Comparison of ENCODE assay signal across 8 mouse cellular contexts in the genomic region with DNA sequence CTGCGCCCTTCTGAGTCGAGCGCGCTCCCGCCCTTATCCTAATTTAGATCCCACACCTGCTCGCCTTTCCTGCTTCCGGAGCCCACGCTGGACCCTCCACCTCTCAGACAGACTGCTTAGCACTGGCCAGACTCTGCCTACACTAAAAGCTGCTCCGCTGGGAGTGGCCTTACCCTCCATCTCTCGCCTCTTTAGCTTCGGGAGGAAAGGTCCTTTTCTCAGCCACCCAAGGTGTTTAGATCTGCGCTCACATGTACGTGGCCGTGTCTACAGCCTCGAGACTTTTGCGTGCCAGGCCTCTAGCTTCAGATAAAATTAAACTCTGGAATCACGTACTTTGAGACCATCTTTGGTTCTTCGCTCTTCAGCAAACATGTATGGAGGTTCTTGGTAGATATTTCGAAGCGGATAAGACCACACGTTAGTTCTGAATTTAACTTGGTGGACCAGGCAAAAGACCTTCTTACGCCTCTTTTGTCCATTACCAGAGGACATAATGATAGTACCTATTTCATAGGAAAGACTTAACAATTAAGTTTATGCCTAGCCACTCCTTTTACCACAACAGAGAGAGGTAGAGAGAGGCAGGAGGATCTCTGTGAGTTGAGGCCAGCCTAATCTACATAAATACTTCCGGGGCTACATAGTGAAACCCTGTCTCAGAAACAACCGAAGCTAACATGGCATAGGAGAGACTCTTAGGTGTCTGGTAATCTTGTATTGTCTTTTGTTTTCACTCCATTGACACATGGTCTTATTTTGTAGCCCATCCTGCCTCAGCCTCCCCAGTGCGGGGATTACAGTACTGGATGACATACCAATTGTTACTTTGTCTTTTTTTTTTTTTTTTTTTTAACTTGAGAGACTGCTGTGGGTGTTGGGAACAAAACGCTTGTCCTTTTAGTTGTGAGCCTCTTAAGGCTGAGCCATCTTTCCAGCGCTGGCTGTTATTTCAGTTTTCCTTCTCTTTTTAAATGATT. TPM values are rescaled to one million over a fixed set of nuclear protein-coding genes. Genes with fewer than 3 reads are reported as not detected.
DNase-seq lines count a peak whose midpoint lies in the region; ATAC-seq and TF ChIP-seq lines count a peak whose summit lies in the region.

No protein-coding gene starts in this region.

- H3K27ac ChIP-seq in kidney, adult 2 months (ENCODE audit: insufficient read depth, low read depth, low read length) = peak overlapping the region; percentile 96
- peak overlapping the region; percentile 99 for H3K27ac ChIP-seq in MEL (ENCODE audit: control insufficient read depth, low read depth, low read length)
- peak overlapping the region; percentile 98 for H3K27ac ChIP-seq in forebrain, embryonic 16.5 days (ENCODE audit: low read length)
- H3K27ac ChIP-seq in liver, postnatal 0 days (ENCODE audit: low read depth) = peak overlapping the region; percentile 100

- peak in 1 of 2 experiments; percentile 56; a peak in 2 of 4 replicates for TF ChIP-seq EP300 in MEL (IDR thresholded peaks at IDR 0.05; ENCODE audit: low read depth in 1 of 2, low read length in 2 of 2)
- TF ChIP-seq EP300 in liver, postnatal 0 days (IDR thresholded peaks at IDR 0.05; ENCODE audit: low read depth) = no peak

- peak overlapping the region; percentile 87 for H3K4me2 ChIP-seq in forebrain, embryonic 16.5 days (ENCODE audit: low read length)
- H3K4me2 ChIP-seq in liver, postnatal 0 days (ENCODE audit: low read depth, low read length) = peak overlapping the region; percentile 97

- no peaks in the 10 kb centered on the region; the same call in 1 of the 2 replicates for H3K4me1 ChIP-seq in kidney, adult 2 months (ENCODE audit: control insufficient read depth, insufficient read depth, low read length)
- peaks cover 2 to 14% of the 10 kb centered on the region in 2 experiments; a peak in 3 of 4 replicates for H3K4me1 ChIP-seq in MEL (ENCODE audit: control insufficient read depth in 1 of 2, insufficient read depth in 2 of 2, low read length in 2 of 2)
- H3K4me1 ChIP-seq in forebrain, embryonic 16.5 days (replicated peaks; ENCODE audit: control insufficient read depth, insufficient read depth, low read length) = peaks cover 21% of the 10 kb centered on the region
- H3K4me1 ChIP-seq in liver, postnatal 0 days (ENCODE audit: insufficient read depth) = peaks cover 20% of the 10 kb centered on the region

- TF ChIP-seq CTCF in kidney, adult 2 months (conservative IDR thresholded peaks at IDR 0.05; ENCODE audit: insufficient read depth, insufficient read length, low read depth, low read length) = no peak
- no peak for TF ChIP-seq CTCF in MEL (IDR thresholded peaks at IDR 0.05 in 2 of 3, conservative IDR thresholded peaks at IDR 0.05 in 1 of 3; ENCODE audit: control insufficient read depth in 1 of 3, insufficient read depth in 1 of 3, low read depth in 2 of 3, low read length in 3 of 3, poor library complexity in 1 of 3, severe bottlenecking in 1 of 3)
- TF ChIP-seq CTCF in liver, postnatal 0 days (IDR thresholded peaks at IDR 0.05; ENCODE audit: low read depth) = no peak

- H3K9ac ChIP-seq in MEL (ENCODE audit: control insufficient read depth, low read depth, low read length, poor library complexity, severe bottlenecking) = peak overlapping the region; percentile 93
- H3K9ac ChIP-seq in forebrain, embryonic 16.5 days (replicated peaks; ENCODE audit: low read depth, low read length) = peak overlapping the region; percentile 76
- peak overlapping the region; percentile 82 for H3K9ac ChIP-seq in liver, postnatal 0 days (replicated peaks)

- TF ChIP-seq POLR2A in kidney, adult 2 months (IDR thresholded peaks at IDR 0.05; ENCODE audit: low read depth, low read length) = no peak
- peak; percentile 43 to 49; a peak in 3 of 4 replicates for TF ChIP-seq POLR2A in MEL (IDR thresholded peaks at IDR 0.05; ENCODE audit: control insufficient read depth in 1 of 2, insufficient read depth in 1 of 2, low read depth in 1 of 2, low read length in 2 of 2, poor library complexity in 1 of 2)

- WGBS in kidney, adult 2 months = 22% methylated on average over 27 of the region's 27 CpGs
- WGBS in forebrain, embryonic 16.5 days = 28% methylated on average over 27 of the region's 27 CpGs
- 21% methylated on average over 27 of the region's 27 CpGs for WGBS in liver, postnatal 0 days (ENCODE audit: insufficient replicate concordance)

- H3K36me3 ChIP-seq in kidney, adult 2 months (ENCODE audit: control insufficient read depth, insufficient read depth, low read length) = no peaks in the 10 kb centered on the region
- peaks cover 2 to 9% of the 10 kb centered on the region in 2 experiments; a peak in 3 of 4 replicates for H3K36me3 ChIP-seq in MEL (ENCODE audit: control insufficient read depth in 1 of 2, insufficient read depth in 2 of 2, low read length in 2 of 2)
- peaks cover 3% of the 10 kb centered on the region; the same call in 1 of the 2 replicates for H3K36me3 ChIP-seq in forebrain, embryonic 16.5 days (ENCODE audit: control insufficient read depth, insufficient read depth)
- peaks cover 17% of the 10 kb centered on the region for H3K36me3 ChIP-seq in liver, postnatal 0 days (replicated peaks; ENCODE audit: insufficient read depth, low read length)

- H3K4me3 ChIP-seq in kidney, adult 2 months (ENCODE audit: insufficient read depth, low read depth, low read length) = peak overlapping the region; percentile 88
- H3K4me3 ChIP-seq in MEL (ENCODE audit: control insufficient read depth in 1 of 2, insufficient read depth in 1 of 2, low read depth in 2 of 2, low read length in 2 of 2) = peak overlapping the region; percentile 68 to 82
- H3K4me3 ChIP-seq in forebrain, embryonic 16.5 days (replicated peaks; ENCODE audit: low read length) = peak overlapping the region; percentile 78
- H3K4me3 ChIP-seq in liver, postnatal 0 days (ENCODE audit: low read depth, low read length) = peak overlapping the region; percentile 93

- no peaks in the 10 kb centered on the region for H3K27me3 ChIP-seq in kidney, adult 2 months (replicated peaks; ENCODE audit: control insufficient read depth, insufficient read depth, low read length)
- H3K27me3 ChIP-seq in MEL (ENCODE audit: control insufficient read depth in 1 of 2, insufficient read depth in 2 of 2, low read length in 2 of 2) = no peaks in the 10 kb centered on the region
- H3K27me3 ChIP-seq in forebrain, embryonic 16.5 days (replicated peaks; ENCODE audit: control insufficient read depth, insufficient read depth, low read length) = no peaks in the 10 kb centered on the region
- H3K27me3 ChIP-seq in liver, postnatal 0 days (ENCODE audit: insufficient read depth, low read length) = no peaks in the 10 kb centered on the region

- no peak; the same call in 1 of the 2 replicates for ATAC-seq in forebrain, embryonic 16.5 days
- ATAC-seq in liver, postnatal 0 days = no peak

- H3K9me3 ChIP-seq in MEL (replicated peaks; ENCODE audit: insufficient read depth, low read length) = no peaks in the 10 kb centered on the region
- H3K9me3 ChIP-seq in forebrain, embryonic 16.5 days (ENCODE audit: control insufficient read depth, low read length) = no peaks in the 10 kb centered on the region
- no peaks in the 10 kb centered on the region; the same call in 1 of the 2 replicates for H3K9me3 ChIP-seq in liver, postnatal 0 days (ENCODE audit: low read length)

- H3K79me2 ChIP-seq in MEL (ENCODE audit: control insufficient read depth, insufficient read depth, low read length, poor library complexity) = peaks cover 24% of the 10 kb centered on the region

- no peak for TF ChIP-seq RAD21 in MEL (IDR thresholded peaks at IDR 0.05; ENCODE audit: low read depth, low read length)

- DNase-seq in kidney, adult 2 months = no peak
- DNase-seq in kidney, postnatal 14 days = no peak
- DNase-seq in MEL (ENCODE audit: low read depth, low spot score) = peak; percentile 90
- DNase-seq in liver, postnatal 0 days = no peak
- no peak for DNase-seq in Muller cell, postnatal 12 days (ENCODE audit: inconsistent ontology term)
- DNase-seq in frontal cortex, postnatal 10 days (ENCODE audit: low spot score in 2 of 2) = no peak
- no peak for DNase-seq in right cerebral cortex, postnatal 14 days

RNA-seq across cellular contexts. Expression of gene Atxn7l3, which starts 1.4 kb away (rescaled TPM):
- polyA plus RNA-seq in kidney, adult 2 months (2012; rRNA removed) = 28.0 TPM in 2 replicates
- total RNA-seq in MEL (2012; rRNA removed) = 40.5 and 46.7 TPM in 2 replicates
- 10 to 100 TPM; 39.4 to 53.0 TPM for polyA plus RNA-seq in MEL (2012; ENCODE audit: insufficient read depth in 1 of 2, insufficient read length in 2 of 2, low read depth in 1 of 2, low replicate concordance in 2 of 2, missing spikeins in 1 of 2)
- 28.5 and 29.5 TPM in 2 replicates for polyA plus RNA-seq in forebrain, embryonic 16.5 days (2015; fragmentation: Nextera tagmentation; extraction: Ambion mirVana)
- 4.5 and 4.6 TPM in 2 replicates for polyA plus RNA-seq in liver, postnatal 0 days (2015; fragmentation: Nextera tagmentation; extraction: Ambion mirVana)

RNA-seq across cellular contexts. Expression of gene Tmub2, which starts 13.1 kb away (rescaled TPM):
- 59.7 and 66.9 TPM in 2 replicates for polyA plus RNA-seq in kidney, adult 2 months (2012; rRNA removed)
- 27.0 and 29.3 TPM in 2 replicates for total RNA-seq in MEL (2012; rRNA removed)
- 10 to 100 TPM in 1 of 2 experiments, not detected in 1; 40.5 TPM for polyA plus RNA-seq in MEL (2012; ENCODE audit: insufficient read depth in 1 of 2, insufficient read length in 2 of 2, low read depth in 1 of 2, low replicate concordance in 2 of 2, missing spikeins in 1 of 2)
- 75.8 and 78.7 TPM in 2 replicates for polyA plus RNA-seq in forebrain, embryonic 16.5 days (2015; fragmentation: Nextera tagmentation; extraction: Ambion mirVana)
- polyA plus RNA-seq in liver, postnatal 0 days (2015; fragmentation: Nextera tagmentation; extraction: Ambion mirVana) = 19.4 and 20.8 TPM in 2 replicates

RNA-seq across cellular contexts. Expression of gene Ubtf, which starts 21.7 kb away (rescaled TPM):
- polyA plus RNA-seq in kidney, adult 2 months (2012; rRNA removed) = 27.0 and 30.3 TPM in 2 replicates
- total RNA-seq in MEL (2012; rRNA removed) = 151 and 189 TPM in 2 replicates
- polyA plus RNA-seq in MEL (2012; ENCODE audit: insufficient read depth in 1 of 2, insufficient read length in 2 of 2, low read depth in 1 of 2, low replicate concordance in 2 of 2, missing spikeins in 1 of 2) = 100 to 1,000 TPM in 1 of 2 experiments, 10 to 100 TPM in 1; 76.5 to 145 TPM
- polyA plus RNA-seq in forebrain, embryonic 16.5 days (2015; fragmentation: Nextera tagmentation; extraction: Ambion mirVana) = 99.1 and 116 TPM in 2 replicates
- 32.4 and 32.5 TPM in 2 replicates for polyA plus RNA-seq in liver, postnatal 0 days (2015; fragmentation: Nextera tagmentation; extraction: Ambion mirVana)

RNA-seq across cellular contexts. Expression of gene Asb16, which starts 29.3 kb away (rescaled TPM):
- polyA plus RNA-seq in kidney, adult 2 months (2012; rRNA removed) = 0.10 and 0.70 TPM in 2 replicates
- 3.9 and 4.4 TPM in 2 replicates for total RNA-seq in MEL (2012; rRNA removed)
- polyA plus RNA-seq in MEL (2012; ENCODE audit: insufficient read depth in 1 of 2, insufficient read length in 2 of 2, low read depth in 1 of 2, low replicate concordance in 2 of 2, missing spikeins in 1 of 2) = 1 to 10 TPM in 1 of 2 experiments, not detected in 1; 8.5 TPM
- polyA plus RNA-seq in forebrain, embryonic 16.5 days (2015; fragmentation: Nextera tagmentation; extraction: Ambion mirVana) = not detected in 2 replicates
- not detected in 2 replicates for polyA plus RNA-seq in liver, postnatal 0 days (2015; fragmentation: Nextera tagmentation; extraction: Ambion mirVana)

RNA-seq across cellular contexts. Expression of gene BC030867, which starts 49.2 kb away (rescaled TPM):
- 0.41 and 0.81 TPM in 2 replicates for polyA plus RNA-seq in kidney, adult 2 months (2012; rRNA removed)
- 19.5 and 20.0 TPM in 2 replicates for total RNA-seq in MEL (2012; rRNA removed)
- polyA plus RNA-seq in MEL (2012; ENCODE audit: insufficient read depth in 1 of 2, insufficient read length in 2 of 2, low read depth in 1 of 2, low replicate concordance in 2 of 2, missing spikeins in 1 of 2) = 10 to 100 TPM; 36.2 to 51.7 TPM
- 5.4 and 5.5 TPM in 2 replicates for polyA plus RNA-seq in forebrain, embryonic 16.5 days (2015; fragmentation: Nextera tagmentation; extraction: Ambion mirVana)
- 4.7 and 4.9 TPM in 2 replicates for polyA plus RNA-seq in liver, postnatal 0 days (2015; fragmentation: Nextera tagmentation; extraction: Ambion mirVana)
